In the genomic region with DNA sequence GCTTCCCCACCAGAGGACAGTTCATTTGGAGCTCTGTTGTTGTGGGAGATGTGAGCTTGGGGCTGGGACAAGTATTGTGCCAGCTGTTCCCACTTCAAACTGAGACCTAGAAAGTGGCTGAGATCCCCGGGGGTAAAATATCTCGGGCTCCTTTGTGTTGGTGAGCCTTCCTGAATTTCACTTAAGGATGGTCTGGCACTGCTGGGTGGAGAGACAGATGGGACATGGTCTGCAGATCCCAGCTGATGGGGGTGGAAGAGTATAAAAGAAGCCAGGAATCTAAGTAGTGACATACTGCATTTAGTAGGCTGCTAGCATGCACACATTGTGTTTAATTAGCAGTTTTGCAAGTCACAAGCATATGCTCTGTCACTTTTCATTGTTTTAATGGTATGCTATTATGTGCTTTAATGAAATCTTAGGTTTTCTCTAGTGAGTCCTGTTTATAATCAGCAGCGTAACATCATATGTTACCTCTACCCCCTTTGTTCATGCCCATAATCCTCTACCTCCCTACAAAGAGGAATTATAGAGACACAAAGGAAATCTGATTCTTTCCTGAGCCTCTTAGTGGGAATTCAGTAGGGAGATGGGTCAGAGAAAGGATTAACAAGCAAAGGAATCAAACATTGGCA, we compare ENCODE assay signal across 12 mouse cellular contexts. TPM values are rescaled to one million over a fixed set of nuclear protein-coding genes. Genes with fewer than 3 reads are reported as not detected.
DNase-seq lines count a peak whose midpoint lies in the region; ATAC-seq lines count a peak whose summit lies in the region.
"Had no signal": no experiment of that assay in that cellular context is flagged by ENCODE, and none has a peak within 500 bp of the region (broad histone marks: within the 10 kb centered on the region; RNA-seq: fewer than 3 reads in every experiment).

No protein-coding gene starts in this region.

- peak; percentile 38; the same call in 1 of the 2 replicates for ATAC-seq in neural tube, embryonic 11.5 days (ENCODE audit: insufficient read depth, low FRiP score, low TSS enrichment)
- ATAC-seq in neural tube, embryonic 15.5 days (ENCODE audit: low FRiP score), result no peak
- peak; percentile 58 for ATAC-seq in midbrain, embryonic 11.5 days (ENCODE audit: low FRiP score)
- ATAC-seq in heart, embryonic 12.5 days (ENCODE audit: insufficient number of reproducible peaks, low FRiP score), result no peak

- H3K9ac ChIP-seq in neural tube, embryonic 11.5 days (ENCODE audit: low read length), result no peak overlapping the region
- H3K9ac ChIP-seq in neural tube, embryonic 15.5 days (replicated peaks), result no peak overlapping the region
- H3K9ac ChIP-seq in midbrain, embryonic 11.5 days (ENCODE audit: low read length), result no peak overlapping the region
- H3K9ac ChIP-seq in heart, embryonic 12.5 days, result no peak overlapping the region
- H3K9ac ChIP-seq: hindbrain, embryonic 15.5 days; limb, embryonic 13.5 days had no signal

- DNase-seq in neural tube, embryonic 11.5 days (ENCODE audit: low spot score), result peak; percentile 12
- peak; percentile 56 for DNase-seq in layer of hippocampus, adult 11-12 months (ENCODE audit: low spot score)
- no peak for DNase-seq in midbrain, embryonic 11.5 days (ENCODE audit: low spot score, missing footprints)
- no peak for DNase-seq in heart, postnatal 10 days
- no peak for DNase-seq in urinary bladder, adult 2 months (ENCODE audit: low spot score)
- no peak for DNase-seq in natural killer cell, adult 2 months (ENCODE audit: low spot score in 2 of 2)

- no peaks in the 10 kb centered on the region for H3K36me3 ChIP-seq in neural tube, embryonic 11.5 days (ENCODE audit: control insufficient read depth, insufficient read depth, low read length)
- H3K36me3 ChIP-seq in neural tube, embryonic 15.5 days, result no peaks in the 10 kb centered on the region
- H3K36me3 ChIP-seq in midbrain, embryonic 11.5 days (ENCODE audit: control insufficient read depth, insufficient read depth, low read length), result no peaks in the 10 kb centered on the region
- H3K36me3 ChIP-seq in heart, embryonic 12.5 days, result no peaks in the 10 kb centered on the region
- H3K36me3 ChIP-seq: hindbrain, embryonic 15.5 days; limb, embryonic 13.5 days had no signal

- WGBS in neural tube, embryonic 11.5 days, result 52% methylated on average over 3 of the region's 3 CpGs
- 42% methylated on average over 3 of the region's 3 CpGs for WGBS in neural tube, embryonic 15.5 days
- 34% methylated on average over 3 of the region's 3 CpGs for WGBS in midbrain, embryonic 11.5 days
- 56% methylated on average over 3 of the region's 3 CpGs for WGBS in heart, embryonic 12.5 days

- H3K4me1 ChIP-seq in neural tube, embryonic 11.5 days (ENCODE audit: control insufficient read depth, insufficient read depth, low read length), result no peaks in the 10 kb centered on the region
- H3K4me1 ChIP-seq in neural tube, embryonic 15.5 days, result no peaks in the 10 kb centered on the region
- no peaks in the 10 kb centered on the region for H3K4me1 ChIP-seq in midbrain, embryonic 11.5 days (ENCODE audit: control insufficient read depth, insufficient read depth, low read length)
- H3K4me1 ChIP-seq in heart, embryonic 12.5 days (replicated peaks), result no peaks in the 10 kb centered on the region
- H3K4me1 ChIP-seq: hindbrain, embryonic 15.5 days; limb, embryonic 13.5 days had no signal

- no peak overlapping the region for H3K4me2 ChIP-seq in neural tube, embryonic 11.5 days (ENCODE audit: low read depth)
- no peak overlapping the region for H3K4me2 ChIP-seq in neural tube, embryonic 15.5 days
- H3K4me2 ChIP-seq in midbrain, embryonic 11.5 days, result no peak overlapping the region
- no peak overlapping the region for H3K4me2 ChIP-seq in heart, embryonic 12.5 days
- H3K4me2 ChIP-seq: hindbrain, embryonic 15.5 days; limb, embryonic 13.5 days had no signal

- intact Hi-C loops in heart, postnatal 10 days (cut with DNase I), result no loop called here

- no peak overlapping the region for H3K27ac ChIP-seq in neural tube, embryonic 11.5 days (ENCODE audit: low read depth, low read length)
- H3K27ac ChIP-seq in neural tube, embryonic 15.5 days (replicated peaks), result no peak overlapping the region
- no peak overlapping the region for H3K27ac ChIP-seq in midbrain, embryonic 11.5 days (ENCODE audit: low read depth, low read length)
- H3K27ac ChIP-seq in heart, embryonic 12.5 days (ENCODE audit: poor library complexity, severe bottlenecking), result no peak overlapping the region
- H3K27ac ChIP-seq: hindbrain, embryonic 15.5 days; limb, embryonic 13.5 days had no signal

- H3K27me3 ChIP-seq in neural tube, embryonic 11.5 days (ENCODE audit: control insufficient read depth, insufficient read depth, low read length), result no peaks in the 10 kb centered on the region
- H3K27me3 ChIP-seq in neural tube, embryonic 15.5 days (replicated peaks), result no peaks in the 10 kb centered on the region
- no peaks in the 10 kb centered on the region for H3K27me3 ChIP-seq in midbrain, embryonic 11.5 days (ENCODE audit: control insufficient read depth, insufficient read depth, low read length)
- no peaks in the 10 kb centered on the region for H3K27me3 ChIP-seq in heart, embryonic 12.5 days (replicated peaks)
- H3K27me3 ChIP-seq: hindbrain, embryonic 15.5 days; limb, embryonic 13.5 days had no signal

- no peaks in the 10 kb centered on the region for H3K9me3 ChIP-seq in neural tube, embryonic 11.5 days (ENCODE audit: control insufficient read depth, low read length)
- no peaks in the 10 kb centered on the region for H3K9me3 ChIP-seq in neural tube, embryonic 15.5 days (replicated peaks)
- H3K9me3 ChIP-seq in midbrain, embryonic 11.5 days (ENCODE audit: control insufficient read depth, low read length), result no peaks in the 10 kb centered on the region
- no peaks in the 10 kb centered on the region for H3K9me3 ChIP-seq in heart, embryonic 12.5 days (replicated peaks)
- H3K9me3 ChIP-seq: hindbrain, embryonic 15.5 days; limb, embryonic 13.5 days had no signal

- H3K4me3 ChIP-seq in neural tube, embryonic 11.5 days (ENCODE audit: low read depth, low read length), result no peak overlapping the region
- H3K4me3 ChIP-seq in neural tube, embryonic 15.5 days (replicated peaks), result no peak overlapping the region
- no peak overlapping the region for H3K4me3 ChIP-seq in midbrain, embryonic 11.5 days (ENCODE audit: low read depth, low read length)
- H3K4me3 ChIP-seq in heart, embryonic 12.5 days, result no peak overlapping the region
- H3K4me3 ChIP-seq: hindbrain, embryonic 15.5 days; limb, embryonic 13.5 days had no signal

RNA-seq across cellular contexts. Expression of a gene that starts 8.4 kb away (rescaled TPM):
- not detected in 2 replicates for polyA plus RNA-seq in neural tube, embryonic 11.5 days (2014; fragmentation: Nextera tagmentation; extraction: Ambion mirVana)
- polyA plus RNA-seq in neural tube, embryonic 15.5 days (2015; fragmentation: Nextera tagmentation; extraction: Ambion mirVana), result 0.74 TPM in 1 of 2 replicates, not detected in the other
- not detected in 2 replicates for polyA plus RNA-seq in midbrain, embryonic 11.5 days (2014; fragmentation: Nextera tagmentation; extraction: Ambion mirVana)
- total RNA-seq in heart, postnatal 10 days (2021), result 1 to 10 TPM in 1 of 2 experiments, not detected in 1; 2.3 TPM
- polyA plus RNA-seq in urinary bladder, adult 2 months (2012; rRNA removed), result 2.6 and 3.2 TPM in 2 replicates
- not detected in 2 replicates for polyA plus RNA-seq in heart, embryonic 12.5 days (2016; fragmentation: Nextera tagmentation; extraction: Ambion mirVana)
- total RNA-seq: gastrocnemius, adult 18-20 months; megakaryocyte-erythroid progenitor cell, adult 5-6 weeks had no signal
- polyA plus RNA-seq: hindbrain, embryonic 15.5 days; limb, embryonic 13.5 days had no signal

RNA-seq across cellular contexts. Expression of a gene that starts 37.8 kb away (rescaled TPM):
- not detected in 2 replicates for polyA plus RNA-seq in neural tube, embryonic 11.5 days (2014; fragmentation: Nextera tagmentation; extraction: Ambion mirVana)
- polyA plus RNA-seq in neural tube, embryonic 15.5 days (2015; fragmentation: Nextera tagmentation; extraction: Ambion mirVana), result 0.65 TPM in 1 of 2 replicates, not detected in the other
- not detected in 2 replicates for polyA plus RNA-seq in midbrain, embryonic 11.5 days (2014; fragmentation: Nextera tagmentation; extraction: Ambion mirVana)
- total RNA-seq in heart, postnatal 10 days (2021), result not detected
- polyA plus RNA-seq in urinary bladder, adult 2 months (2012; rRNA removed), result not detected in 2 replicates
- not detected in 2 replicates for polyA plus RNA-seq in heart, embryonic 12.5 days (2016; fragmentation: Nextera tagmentation; extraction: Ambion mirVana)
- total RNA-seq: gastrocnemius, adult 18-20 months; megakaryocyte-erythroid progenitor cell, adult 5-6 weeks had no signal
- polyA plus RNA-seq: hindbrain, embryonic 15.5 days; limb, embryonic 13.5 days had no signal

Comparison
In these comparisons a context has a peak if more than half of its experiments do, and no peak if none do; other contexts are left out.
1. ATAC-seq: peak in neural tube, embryonic 11.5 days (single experiment) and midbrain, embryonic 11.5 days (single experiment); none in neural tube, embryonic 15.5 days (single experiment) and heart, embryonic 12.5 days (single experiment).
2. DNase-seq: peak in neural tube, embryonic 11.5 days (single experiment) and layer of hippocampus, adult 11-12 months (single experiment); none in midbrain, embryonic 11.5 days (single experiment), heart, postnatal 10 days (0 of 2), urinary bladder, adult 2 months (single experiment) and natural killer cell, adult 2 months (0 of 2).